Mouse (Mus musculus) cerebellum, adult 2 months (tissue): Measurements from ENCODE around the gene Fkbp5. TPM values are rescaled to one million over a fixed set of nuclear protein-coding genes. Genes with fewer than 3 reads are reported as not detected.

Source experiments
- DNase-seq, 2 experiments: peaks; one replicate each; pipeline ENCODE4 v3.0.0; 2021
- H3K27ac ChIP-seq: fragments of 200-500 bp; 2 replicates; pipeline ENCODE4 v1.5.1; 2012; ENCODE audit warnings: low read length, control low read depth, inconsistent platforms; ENCODE audit not compliant: insufficient read depth
- H3K27me3 ChIP-seq: fragments of 200-500 bp; 2 replicates; pipeline ENCODE4 v1.6.1; 2012; ENCODE audit warnings: inconsistent platforms, mild to moderate bottlenecking, low read length, moderate library complexity; ENCODE audit not compliant: control insufficient read depth, insufficient read depth
- H3K4me1 ChIP-seq: fragments of 200-500 bp; 2 replicates; pipeline ENCODE4 v1.6.1; 2011; ENCODE audit warnings: low read length; ENCODE audit not compliant: control insufficient read depth, insufficient read depth
- H3K4me3 ChIP-seq: fragments of 200-500 bp; replicated peaks from 2 replicates; pipeline ENCODE3; 2011; ENCODE audit warnings: mild to moderate bottlenecking, low read depth, low read length, control low read depth; ENCODE audit not compliant: insufficient read depth
- CTCF ChIP-seq: fragments of 200-500 bp; IDR thresholded peaks from 2 replicates; pipeline ENCODE4 v1.5.1; 2011; ENCODE audit warnings: low read depth, mild to moderate bottlenecking, control low read depth, low read length, moderate library complexity, borderline replicate concordance; ENCODE audit not compliant: insufficient read depth
- POLR2A ChIP-seq: fragments of 200-500 bp; IDR thresholded peaks from 2 replicates; pipeline ENCODE4 v1.6.1; 2011; ENCODE audit warnings: low read length, control low read depth, borderline replicate concordance; ENCODE audit not compliant: insufficient read depth
- WGBS: fragments of 180-500 bp; shearing (Covaris S2); methylation state at CpG from one replicate; pipeline ENCODE4 v1.1.7; 2018; 5-methylcytosine and 5-hydroxymethylcytosine counted together
- polyA plus RNA-seq: library from polyadenylated mRNA; depleted of rRNA; stranded (reverse); fragments of >200 nt; gene quantifications from 2 replicates; pipeline ENCODE4 v1.2.3, GENCODE M21; 2012; rRNA removed

Gene Fkbp5
- polyA plus RNA-seq, 1 experiment: 8.6 TPM

GRCm38 (mm10) chr17:28350466-28351352 is 166.6 kb downstream of the Fkbp5 start, which contains the start of gene Tead3:
Tead3 (minus strand) TSS chr17:28350817.
- no peak within 1 kb of the TSS for H3K27ac ChIP-seq
- WGBS: under 1% methylated on average over 60 of the region's 73 CpGs
- H3K27me3 ChIP-seq: peaks cover 7% of the 10 kb centered on the region; the same call in 1 of the 2 replicates
- H3K4me3 ChIP-seq: peak within 1 kb of the TSS; percentile 41
- DNase-seq: no peak
- no peaks in the 10 kb centered on the region for H3K4me1 ChIP-seq
- no peak for TF ChIP-seq CTCF
- no peak for TF ChIP-seq POLR2A

- Histone ChIP-seq H3K4me3 (peak overlapping the region; percentile 5), H3K4me1 (no peaks in the 10 kb centered on the region), H3K27me3 (peaks cover 7% of the 10 kb centered on the region; the same call in 1 of the 2 replicates), H3K27ac (no peak overlapping the region)
- TF ChIP-seq POLR2A (no peak), CTCF (no peak)
- 2% methylated on average over 50 of the region's 54 CpGs for WGBS
- DNase-seq: no peak
Measured at GRCm38 (mm10) chr17:28349901-28350465, 167.3 kb downstream of the Fkbp5 start.

- 42% methylated on average over 13 of the region's 13 CpGs for WGBS
- Histone ChIP-seq H3K4me3 (peak overlapping the region; percentile 5), H3K27ac (no peak overlapping the region), H3K27me3 (peaks cover 7% of the 10 kb centered on the region; the same call in 1 of the 2 replicates), H3K4me1 (no peaks in the 10 kb centered on the region)
- no peak for DNase-seq
- no peak for TF ChIP-seq POLR2A
- TF ChIP-seq CTCF: no peak
Measured at GRCm38 (mm10) chr17:28349264-28349880, 168.0 kb downstream of the Fkbp5 start.

Other genes starting within 250 kb of the Fkbp5 start
- gene Fance, start 204.0 kb downstream of the Fkbp5 start, polyA plus RNA-seq: 16.5 and 18.4 TPM in 2 replicates
- gene Rpl10a, start 189.1 kb downstream of the Fkbp5 start, polyA plus RNA-seq: 808 and 827 TPM in 2 replicates
- 2.3 and 3.2 TPM in 2 replicates for gene Tead3, start 166.7 kb downstream of the Fkbp5 start, polyA plus RNA-seq
- 0.29 TPM in 1 of 2 replicates, not detected in the other for gene Tulp1, start 152.3 kb downstream of the Fkbp5 start, polyA plus RNA-seq
- not detected in 2 replicates for gene Armc12, start 13.3 kb upstream of the Fkbp5 start, polyA plus RNA-seq
- gene Clpsl2, start 31.9 kb upstream of the Fkbp5 start, polyA plus RNA-seq: not detected in 2 replicates
- 0.28 TPM in 1 of 2 replicates, not detected in the other for gene Clps, start 43.2 kb upstream of the Fkbp5 start, polyA plus RNA-seq
- 17.8 and 20.4 TPM in 2 replicates for gene Lhfpl5, start 58.1 kb upstream of the Fkbp5 start, polyA plus RNA-seq
- gene Srpk1, start 105.2 kb upstream of the Fkbp5 start, polyA plus RNA-seq: 45.9 and 47.5 TPM in 2 replicates
- gene Slc26a8, start 172.7 kb upstream of the Fkbp5 start, polyA plus RNA-seq: 4.9 and 5.5 TPM in 2 replicates
- gene Mapk14, start 173.8 kb upstream of the Fkbp5 start, polyA plus RNA-seq: 114 and 116 TPM in 2 replicates
- gene AC170998.1, start 208.6 kb upstream of the Fkbp5 start, polyA plus RNA-seq: 1.0 and 2.0 TPM in 2 replicates